Mouse (Mus musculus): ENCODE data around the gene Atxn1. TPM values are rescaled to one million over a fixed set of nuclear protein-coding genes. Genes with fewer than 3 reads are reported as not detected.

Gene Atxn1
- polyA plus RNA-seq, 1 experiment: 2.5 TPM

GRCm38 (mm10) chr13:45961871-45962630, 2.8 kb downstream of the Atxn1 start:
- H3K4me2 ChIP-seq (ENCODE audit: low read depth): peak overlapping the region; percentile 74
- peaks cover 59% of the 10 kb centered on the region for H3K79me2 ChIP-seq (ENCODE audit: control insufficient read depth, insufficient read depth)
- H3K36me3 ChIP-seq (ENCODE audit: control insufficient read depth, insufficient read depth): no peaks in the 10 kb centered on the region
- H3K27me3 ChIP-seq (ENCODE audit: control insufficient read depth, insufficient read depth, insufficient read length): no peaks in the 10 kb centered on the region
- TF ChIP-seq POLR2A (IDR thresholded peaks at IDR 0.05; ENCODE audit: insufficient read length, low read depth): no peak
- no peak for TF ChIP-seq TCF12 (IDR thresholded peaks at IDR 0.05; ENCODE audit: insufficient read depth, poor library complexity, severe bottlenecking)
- no peak overlapping the region for H3ac ChIP-seq (ENCODE audit: control insufficient read depth, insufficient read length)
- H3K4me3 ChIP-seq: peak overlapping the region; percentile 88

- Histone ChIP-seq H3ac (ENCODE audit: control insufficient read depth, insufficient read length) (no peak overlapping the region), H3K79me2 (ENCODE audit: control insufficient read depth, insufficient read depth) (peaks cover 59% of the 10 kb centered on the region), H3K4me2 (ENCODE audit: low read depth) (no peak overlapping the region), H3K27me3 (ENCODE audit: control insufficient read depth, insufficient read depth, insufficient read length) (no peaks in the 10 kb centered on the region), H3K36me3 (ENCODE audit: control insufficient read depth, insufficient read depth) (no peaks in the 10 kb centered on the region), H3K4me3 (no peak overlapping the region)
- TF ChIP-seq MYOD1 (IDR thresholded peaks at IDR 0.05; ENCODE audit: control insufficient read depth in 1 of 3, insufficient read length in 2 of 3, low read depth in 2 of 3): no peak
- no peak for TF ChIP-seq SRF (IDR thresholded peaks at IDR 0.05; ENCODE audit: control insufficient read depth, insufficient read length, low read depth)
- no peak for TF ChIP-seq MYOG (IDR thresholded peaks at IDR 0.05; ENCODE audit: control insufficient read depth in 1 of 3, insufficient read depth in 1 of 3, insufficient read length in 2 of 3, low read depth in 2 of 3)
- no peak for TF ChIP-seq REST (IDR thresholded peaks at IDR 0.05; ENCODE audit: insufficient read depth, insufficient read length)
- no peak for TF ChIP-seq TCF3 (IDR thresholded peaks at IDR 0.05; ENCODE audit: insufficient read length, low read depth)
- TF ChIP-seq POLR2AphosphoS2 (IDR thresholded peaks at IDR 0.05; ENCODE audit: insufficient read length, low read depth): no peak
- no peak for TF ChIP-seq CEBPB (IDR thresholded peaks at IDR 0.05; ENCODE audit: insufficient read depth, poor library complexity, severe bottlenecking)
- no peak for TF ChIP-seq POLR2A (IDR thresholded peaks at IDR 0.05; ENCODE audit: insufficient read length, low read depth)
- TF ChIP-seq MAX (IDR thresholded peaks at IDR 0.05; ENCODE audit: low read depth): no peak
- no peak for TF ChIP-seq TCF12 (IDR thresholded peaks at IDR 0.05; ENCODE audit: insufficient read depth, poor library complexity, severe bottlenecking)
- no peak for TF ChIP-seq E2F4 (IDR thresholded peaks at IDR 0.05; ENCODE audit: insufficient read depth)
- no peak for TF ChIP-seq USF1 (IDR thresholded peaks at IDR 0.05; ENCODE audit: low read depth)
These were observed 4.4 kb downstream of the Atxn1 start for GRCm38 (mm10) chr13:45960311-45960965.

DNA sequence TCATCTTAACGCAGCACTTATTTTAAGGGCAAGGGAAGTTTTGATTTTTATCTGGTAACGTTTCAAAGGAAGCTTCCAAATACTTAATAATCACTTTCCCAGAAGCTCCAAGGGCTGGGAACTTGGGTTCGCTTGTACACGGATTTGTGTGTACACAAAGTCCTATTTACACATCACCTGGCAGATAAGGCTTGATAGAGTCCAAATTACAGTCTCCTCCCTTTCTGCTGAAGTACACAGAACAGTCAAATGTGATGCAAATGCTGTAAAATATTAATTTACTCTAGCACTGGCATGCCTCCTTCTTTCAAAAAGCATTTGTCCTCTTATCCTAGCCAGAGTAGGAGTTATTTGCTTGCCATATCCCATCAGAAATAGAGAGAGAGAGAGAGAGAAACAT, 6.5 kb downstream of the Atxn1 start:
- H3ac ChIP-seq (ENCODE audit: control insufficient read depth, insufficient read length): no peak overlapping the region
- TF ChIP-seq SRF (IDR thresholded peaks at IDR 0.05; ENCODE audit: control insufficient read depth, insufficient read length, low read depth): no peak
- no peak for TF ChIP-seq TCF3 (IDR thresholded peaks at IDR 0.05; ENCODE audit: insufficient read length, low read depth)
- TF ChIP-seq MAX (IDR thresholded peaks at IDR 0.05; ENCODE audit: low read depth): no peak
- TF ChIP-seq POLR2AphosphoS2 (IDR thresholded peaks at IDR 0.05; ENCODE audit: insufficient read length, low read depth): no peak
- TF ChIP-seq E2F4 (IDR thresholded peaks at IDR 0.05; ENCODE audit: insufficient read depth): no peak
- TF ChIP-seq MYOG (IDR thresholded peaks at IDR 0.05; ENCODE audit: control insufficient read depth in 1 of 3, insufficient read depth in 1 of 3, insufficient read length in 2 of 3, low read depth in 2 of 3): no peak
- no peak for TF ChIP-seq CEBPB (IDR thresholded peaks at IDR 0.05; ENCODE audit: insufficient read depth, poor library complexity, severe bottlenecking)
- no peak for TF ChIP-seq USF1 (IDR thresholded peaks at IDR 0.05; ENCODE audit: low read depth)
- H3K36me3 ChIP-seq (ENCODE audit: control insufficient read depth, insufficient read depth): peaks cover 4% of the 10 kb centered on the region
- H3K27me3 ChIP-seq (ENCODE audit: control insufficient read depth, insufficient read depth, insufficient read length): no peaks in the 10 kb centered on the region
- no peak overlapping the region for H3K4me3 ChIP-seq
- H3K4me2 ChIP-seq (ENCODE audit: low read depth): no peak overlapping the region
- peaks cover 56% of the 10 kb centered on the region for H3K79me2 ChIP-seq (ENCODE audit: control insufficient read depth, insufficient read depth)

DNA sequence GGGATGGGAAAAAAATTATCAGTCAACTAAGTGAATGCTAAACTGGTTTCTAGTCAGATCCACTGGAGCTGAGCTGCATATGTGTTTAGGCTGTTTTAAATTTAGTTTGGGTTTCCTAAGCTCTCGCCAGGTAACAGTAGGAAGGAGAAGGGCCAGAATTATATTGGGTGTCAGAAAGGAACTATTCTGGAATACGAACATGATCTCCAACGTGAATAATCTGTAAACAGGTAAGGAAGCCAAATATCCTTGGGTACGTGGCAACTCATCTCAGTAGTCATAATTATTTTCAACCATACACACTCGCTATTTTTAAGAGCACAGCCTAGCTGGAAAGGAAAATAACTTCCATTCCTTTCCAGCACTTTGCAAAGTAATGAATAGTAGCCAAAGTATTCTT, 7.2 kb downstream of the Atxn1 start:
- no peak overlapping the region for H3K4me2 ChIP-seq (ENCODE audit: low read depth)
- H3K27me3 ChIP-seq (ENCODE audit: control insufficient read depth, insufficient read depth, insufficient read length): no peaks in the 10 kb centered on the region
- TF ChIP-seq MAX (IDR thresholded peaks at IDR 0.05; ENCODE audit: low read depth) (no peak), TCF3 (IDR thresholded peaks at IDR 0.05; ENCODE audit: insufficient read length, low read depth) (no peak), MYOG (IDR thresholded peaks at IDR 0.05; ENCODE audit: control insufficient read depth in 1 of 3, insufficient read depth in 1 of 3, insufficient read length in 2 of 3, low read depth in 2 of 3) (no peak), SRF (IDR thresholded peaks at IDR 0.05; ENCODE audit: control insufficient read depth, insufficient read length, low read depth) (no peak), E2F4 (IDR thresholded peaks at IDR 0.05; ENCODE audit: insufficient read depth) (no peak), POLR2A (IDR thresholded peaks at IDR 0.05; ENCODE audit: insufficient read length, low read depth) (no peak), REST (IDR thresholded peaks at IDR 0.05; ENCODE audit: insufficient read depth, insufficient read length) (no peak), USF1 (IDR thresholded peaks at IDR 0.05; ENCODE audit: low read depth) (no peak), CEBPB (IDR thresholded peaks at IDR 0.05; ENCODE audit: insufficient read depth, poor library complexity, severe bottlenecking) (no peak)
- peaks cover 53% of the 10 kb centered on the region for H3K79me2 ChIP-seq (ENCODE audit: control insufficient read depth, insufficient read depth)
- no peak overlapping the region for H3K4me3 ChIP-seq
- H3ac ChIP-seq (ENCODE audit: control insufficient read depth, insufficient read length): no peak overlapping the region
- peaks cover 4% of the 10 kb centered on the region for H3K36me3 ChIP-seq (ENCODE audit: control insufficient read depth, insufficient read depth)

GRCm38 (mm10) chr13:45956287-45956686, 8.5 kb downstream of the Atxn1 start:
- Histone ChIP-seq H3ac (ENCODE audit: control insufficient read depth, insufficient read length) (no peak overlapping the region), H3K79me2 (ENCODE audit: control insufficient read depth, insufficient read depth) (peaks cover 41% of the 10 kb centered on the region), H3K27me3 (ENCODE audit: control insufficient read depth, insufficient read depth, insufficient read length) (no peaks in the 10 kb centered on the region), H3K4me2 (ENCODE audit: low read depth) (no peak overlapping the region), H3K36me3 (ENCODE audit: control insufficient read depth, insufficient read depth) (peaks cover 4% of the 10 kb centered on the region), H3K4me3 (no peak overlapping the region)
- TF ChIP-seq TCF12 (IDR thresholded peaks at IDR 0.05; ENCODE audit: insufficient read depth, poor library complexity, severe bottlenecking): no peak
- TF ChIP-seq TCF3 (IDR thresholded peaks at IDR 0.05; ENCODE audit: insufficient read length, low read depth): no peak
- TF ChIP-seq MAX (IDR thresholded peaks at IDR 0.05; ENCODE audit: low read depth): no peak
- no peak for TF ChIP-seq MYOG (IDR thresholded peaks at IDR 0.05; ENCODE audit: control insufficient read depth in 1 of 3, insufficient read depth in 1 of 3, insufficient read length in 2 of 3, low read depth in 2 of 3)
- no peak for TF ChIP-seq MYOD1 (IDR thresholded peaks at IDR 0.05; ENCODE audit: control insufficient read depth in 1 of 3, insufficient read length in 2 of 3, low read depth in 2 of 3)
- TF ChIP-seq E2F4 (IDR thresholded peaks at IDR 0.05; ENCODE audit: insufficient read depth): no peak
- no peak for TF ChIP-seq SRF (IDR thresholded peaks at IDR 0.05; ENCODE audit: control insufficient read depth, insufficient read length, low read depth)
- TF ChIP-seq POLR2AphosphoS2 (IDR thresholded peaks at IDR 0.05; ENCODE audit: insufficient read length, low read depth): no peak
- no peak for TF ChIP-seq REST (IDR thresholded peaks at IDR 0.05; ENCODE audit: insufficient read depth, insufficient read length)
- TF ChIP-seq USF1 (IDR thresholded peaks at IDR 0.05; ENCODE audit: low read depth): no peak
- no peak for TF ChIP-seq CEBPB (IDR thresholded peaks at IDR 0.05; ENCODE audit: insufficient read depth, poor library complexity, severe bottlenecking)
- TF ChIP-seq POLR2A (IDR thresholded peaks at IDR 0.05; ENCODE audit: insufficient read length, low read depth): no peak

Data from myocyte (in vitro differentiated cells).